Mouse (Mus musculus) lung, postnatal 0 days (tissue): ENCODE measurements around the gene Hsf2bp. TPM values are rescaled to one million over a fixed set of nuclear protein-coding genes. Genes with fewer than 3 reads are reported as not detected.
A peak's percentile ranks its signal among the peaks of the same experiment; 100 is the strongest.
"Not testable (repeated sequence)": the region's sequence is repeated elsewhere in the genome, so short reads cannot be mapped to it uniquely, and the experiment has no call there.

Experiments
- ATAC-seq: fragments of 200-750 bp; cut with Nextera tagmentation; 2 replicates; pipeline ENCODE4 v1.8.0; 2017; ENCODE audit warnings: moderate library complexity
- DNase-seq: peaks from one replicate; pipeline ENCODE4 v3.0.0-alpha.2; 2016; ENCODE audit warnings: low spot score
- H3K27ac ChIP-seq: fragments of 300-500 bp; sonication (generic); 2 replicates; pipeline ENCODE4 v1.5.1; 2014; ENCODE audit warnings: antibody characterized with exemption, mild to moderate bottlenecking, low read length, mixed read lengths
- H3K27me3 ChIP-seq: fragments of 300-500 bp; sonication (generic); replicated peaks from 2 replicates; pipeline ENCODE4 v1.6.1; 2014; ENCODE audit warnings: low read length, mixed read lengths; ENCODE audit not compliant: insufficient read depth
- H3K36me3 ChIP-seq: fragments of 300-500 bp; sonication (generic); 2 replicates; pipeline ENCODE4 v1.6.1; 2014; ENCODE audit warnings: low read length, mixed read lengths; ENCODE audit not compliant: insufficient read depth
- H3K4me1 ChIP-seq: fragments of 300-500 bp; sonication (generic); 2 replicates; pipeline ENCODE4 v1.6.1; 2014; ENCODE audit warnings: antibody characterized with exemption, low read depth, low read length, mixed read lengths; ENCODE audit not compliant: insufficient read depth
- H3K4me2 ChIP-seq: fragments of 300-500 bp; sonication (generic); replicated peaks from 2 replicates; pipeline ENCODE4 v1.6.1; 2014; ENCODE audit warnings: low read depth, mild to moderate bottlenecking, low read length, moderate library complexity, mixed read lengths
- H3K4me3 ChIP-seq: fragments of 300-500 bp; sonication (generic); 2 replicates; pipeline ENCODE4 v1.5.1; 2014; ENCODE audit warnings: low read depth, low read length
- H3K9ac ChIP-seq: fragments of 300-500 bp; sonication (generic); replicated peaks from 2 replicates; pipeline ENCODE4 v1.6.1; 2014; ENCODE audit warnings: low read depth, mild to moderate bottlenecking
- H3K9me3 ChIP-seq: fragments of 300-500 bp; sonication (generic); 2 replicates; pipeline ENCODE4 v1.6.1; 2016; ENCODE audit warnings: low read length, mixed read lengths
- CTCF ChIP-seq: IDR thresholded peaks from 2 replicates; pipeline ENCODE4 v1.5.1; 2016; ENCODE audit warnings: antibody characterized with exemption, mild to moderate bottlenecking
- EP300 ChIP-seq: IDR thresholded peaks from 2 replicates; pipeline ENCODE4 v1.6.1; 2016; ENCODE audit warnings: antibody characterized with exemption, mild to moderate bottlenecking, control low read depth
- WGBS: fragments of 180-500 bp; shearing (Covaris S2); extraction: QIAGEN DNeasy Blood & Tissue Kit; methylation state at CpG from one replicate; pipeline ENCODE4 v1.1.7; 2014; 5-methylcytosine and 5-hydroxymethylcytosine counted together
- polyA plus RNA-seq: library from polyadenylated mRNA; unstranded; fragments of >200 nt; fragmentation: Nextera tagmentation; extraction: Ambion mirVana; gene quantifications from 2 replicates; pipeline ENCODE4 v1.2.1, GENCODE M21; 2015

Hsf2bp gene
- polyA plus RNA-seq, 1 experiment from 2014 or later: 0.58 TPM

GRCm38 (mm10) chr17:32068381-32068780, 32.2 kb upstream of the Hsf2bp start:
- Histone ChIP-seq H3K9ac (no peak overlapping the region), H3K27me3 (no peaks in the 10 kb centered on the region), H3K4me3 (no peak overlapping the region), H3K9me3 (no peaks in the 10 kb centered on the region), H3K4me1 (no peaks in the 10 kb centered on the region), H3K4me2 (no peak overlapping the region), H3K27ac (no peak overlapping the region), H3K36me3 (no peaks in the 10 kb centered on the region)
- DNase-seq (no peak), ATAC-seq (no peak)
- 85% methylated on average over 11 of the region's 11 CpGs for WGBS
- no peak for TF ChIP-seq EP300
- TF ChIP-seq CTCF: no peak

- H3K4me3 ChIP-seq: no peak overlapping the region
- H3K27ac ChIP-seq: no peak overlapping the region
- ATAC-seq (no peak), DNase-seq (peak; percentile 30)
- no peaks in the 10 kb centered on the region for H3K27me3 ChIP-seq
- H3K9me3 ChIP-seq: no peaks in the 10 kb centered on the region
- no peaks in the 10 kb centered on the region for H3K4me1 ChIP-seq
- no peak overlapping the region for H3K4me2 ChIP-seq
- TF ChIP-seq CTCF: no peak
- no peak for TF ChIP-seq EP300
- 55% methylated on average over 9 of the region's 9 CpGs for WGBS
- no peaks in the 10 kb centered on the region for H3K36me3 ChIP-seq
- H3K9ac ChIP-seq: no peak overlapping the region
Observed at GRCm38 (mm10) chr17:32067541-32067940, 31.4 kb upstream of the Hsf2bp start.

- H3K27me3 ChIP-seq, DNase-seq, H3K4me1 ChIP-seq, H3K27ac ChIP-seq, H3K9ac ChIP-seq, H3K4me2 ChIP-seq, ATAC-seq, H3K4me3 ChIP-seq, H3K9me3 ChIP-seq: not testable (repeated sequence)
- WGBS: 76% methylated on average over 8 of the region's 8 CpGs
- peaks cover 15% of the 10 kb centered on the region; the same call in 1 of the 2 replicates for H3K36me3 ChIP-seq
Observed at GRCm38 (mm10) chr17:32064762-32065161, 28.6 kb upstream of the Hsf2bp start.

DNA sequence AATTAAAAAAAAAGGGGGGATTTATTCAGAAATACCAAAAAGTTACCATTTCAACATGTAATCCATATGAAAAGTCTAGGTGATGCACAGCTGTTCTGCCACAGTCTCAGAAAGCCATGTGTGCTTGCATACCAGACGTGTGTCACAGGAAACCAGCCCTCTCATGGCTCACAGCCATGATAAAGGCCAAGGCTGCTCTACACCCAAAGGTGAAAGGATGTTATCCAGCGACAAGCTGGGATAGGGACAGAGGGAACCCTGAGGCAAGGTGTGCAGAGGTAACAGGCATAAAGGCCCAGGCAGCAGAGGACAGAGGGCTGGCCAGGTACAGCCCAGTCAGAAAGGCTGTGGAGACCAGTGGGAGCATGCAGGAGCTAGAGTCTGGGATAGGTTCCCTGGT, 27.5 kb upstream of the Hsf2bp start:
- no peaks in the 10 kb centered on the region for H3K27me3 ChIP-seq
- TF ChIP-seq EP300 (no peak), CTCF (no peak)
- H3K4me1 ChIP-seq: no peaks in the 10 kb centered on the region
- no peak overlapping the region for H3K9ac ChIP-seq
- no peaks in the 10 kb centered on the region for H3K9me3 ChIP-seq
- peaks cover 18% of the 10 kb centered on the region for H3K36me3 ChIP-seq
- ATAC-seq: no peak
- no peak overlapping the region for H3K4me3 ChIP-seq
- no peak for DNase-seq
- 59% methylated on average over 2 of the region's 2 CpGs for WGBS
- H3K27ac ChIP-seq: no peak overlapping the region
- no peak overlapping the region for H3K4me2 ChIP-seq

GRCm38 (mm10) chr17:32061219-32061618, 25.1 kb upstream of the Hsf2bp start:
- Histone ChIP-seq H3K27ac (no peak overlapping the region), H3K36me3 (peaks cover 38% of the 10 kb centered on the region), H3K9me3 (no peaks in the 10 kb centered on the region), H3K27me3 (no peaks in the 10 kb centered on the region), H3K4me2 (no peak overlapping the region), H3K9ac (no peak overlapping the region), H3K4me3 (no peak overlapping the region), H3K4me1 (no peaks in the 10 kb centered on the region)
- ATAC-seq (no peak), DNase-seq (no peak)
- 96% methylated on average over 14 of the region's 14 CpGs for WGBS
- no peak for TF ChIP-seq CTCF
- TF ChIP-seq EP300: no peak

DNA sequence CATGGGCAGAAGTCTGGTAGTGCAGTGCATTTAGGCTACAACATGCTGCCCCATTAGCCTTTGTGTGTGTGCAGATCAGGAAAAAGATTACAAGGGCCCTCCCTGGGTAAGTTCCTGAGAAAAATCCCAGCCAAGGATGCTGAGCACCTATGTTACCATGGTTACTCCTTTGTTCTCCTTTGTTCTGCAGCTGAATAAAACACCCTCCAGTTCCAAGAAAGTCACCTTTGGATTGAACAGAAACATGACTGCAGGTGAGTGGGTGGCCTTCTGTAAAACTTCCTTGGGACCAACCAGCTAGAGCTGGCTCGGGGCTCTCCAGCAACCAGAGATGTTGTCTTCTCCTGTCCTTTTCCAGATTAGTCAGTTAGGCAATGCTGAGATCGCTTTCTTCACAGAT, 22.9 kb upstream of the Hsf2bp start:
- H3K27me3 ChIP-seq: no peaks in the 10 kb centered on the region
- TF ChIP-seq CTCF: no peak
- no peak for TF ChIP-seq EP300
- DNase-seq: no peak
- H3K36me3 ChIP-seq: peaks cover 49% of the 10 kb centered on the region
- H3K4me2 ChIP-seq: no peak overlapping the region
- no peaks in the 10 kb centered on the region for H3K4me1 ChIP-seq
- H3K9me3 ChIP-seq: no peaks in the 10 kb centered on the region
- ATAC-seq: no peak
- H3K27ac ChIP-seq: no peak overlapping the region
- WGBS: 91% methylated on average over 2 of the region's 2 CpGs
- H3K4me3 ChIP-seq: no peak overlapping the region
- no peak overlapping the region for H3K9ac ChIP-seq

DNA sequence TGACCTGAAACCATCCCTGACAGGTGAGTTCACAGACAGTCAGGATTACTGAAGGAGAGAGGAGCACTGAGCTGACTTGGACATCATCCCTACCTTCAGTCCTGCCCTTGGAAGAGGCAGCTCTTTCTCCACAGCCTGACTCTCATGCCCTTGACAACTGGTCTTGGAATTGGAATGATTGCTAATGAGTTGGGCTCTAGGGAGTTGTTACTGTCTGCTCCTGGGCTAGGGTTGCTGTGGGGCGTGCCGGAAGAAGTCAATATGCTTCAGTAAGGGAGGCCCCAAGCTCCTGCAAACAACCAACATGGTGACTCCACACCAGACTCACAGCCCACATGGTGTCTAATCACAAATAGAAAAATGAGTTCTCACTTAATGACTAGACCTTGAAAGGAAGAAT, 21.7 kb upstream of the Hsf2bp start:
- no peak for TF ChIP-seq CTCF
- ATAC-seq: no peak
- Histone ChIP-seq H3K36me3 (peaks cover 49% of the 10 kb centered on the region), H3K27ac (no peak overlapping the region), H3K4me3 (no peak overlapping the region), H3K27me3 (no peaks in the 10 kb centered on the region), H3K9me3 (no peaks in the 10 kb centered on the region), H3K9ac (no peak overlapping the region), H3K4me2 (no peak overlapping the region), H3K4me1 (no peaks in the 10 kb centered on the region)
- WGBS: 98% methylated on average over 2 of the region's 2 CpGs
- DNase-seq: no peak
